Mouse (Mus musculus) brain, embryonic 14.5 days (tissue): ENCODE data around the gene Pop5. TPM values are rescaled to one million over a fixed set of nuclear protein-coding genes. Genes with fewer than 3 reads are reported as not detected.
A peak's percentile ranks its signal among the peaks of the same experiment; 100 is the strongest.

Source experiments
- DNase-seq: peaks from one replicate; pipeline ENCODE4 v3.0.0-alpha.2; 2011; ENCODE audit warnings: low read depth
- CTCF ChIP-seq: fragments of 200-500 bp; IDR thresholded peaks from 2 replicates; pipeline ENCODE4 v1.5.1; 2012; ENCODE audit warnings: inconsistent platforms, mild to moderate bottlenecking, moderate library complexity, borderline replicate concordance; ENCODE audit not compliant: insufficient read depth, insufficient read length; ENCODE audit errors: extremely low read depth
- POLR2A ChIP-seq: fragments of 200-500 bp; IDR thresholded peaks from 2 replicates; pipeline ENCODE4 v1.6.1; 2012; ENCODE audit warnings: mild to moderate bottlenecking, inconsistent platforms, borderline replicate concordance; ENCODE audit not compliant: poor library complexity, insufficient read depth, insufficient read length, severe bottlenecking; ENCODE audit errors: extremely low read depth
- polyA plus RNA-seq: library from polyadenylated mRNA; depleted of rRNA; stranded (reverse); fragments of >200 nt; gene quantifications from 2 replicates; pipeline ENCODE4 v1.2.3, GENCODE M21; 2012; rRNA removed

Pop5 gene
- polyA plus RNA-seq = 57.0 and 82.5 TPM in 2 replicates

DNA sequence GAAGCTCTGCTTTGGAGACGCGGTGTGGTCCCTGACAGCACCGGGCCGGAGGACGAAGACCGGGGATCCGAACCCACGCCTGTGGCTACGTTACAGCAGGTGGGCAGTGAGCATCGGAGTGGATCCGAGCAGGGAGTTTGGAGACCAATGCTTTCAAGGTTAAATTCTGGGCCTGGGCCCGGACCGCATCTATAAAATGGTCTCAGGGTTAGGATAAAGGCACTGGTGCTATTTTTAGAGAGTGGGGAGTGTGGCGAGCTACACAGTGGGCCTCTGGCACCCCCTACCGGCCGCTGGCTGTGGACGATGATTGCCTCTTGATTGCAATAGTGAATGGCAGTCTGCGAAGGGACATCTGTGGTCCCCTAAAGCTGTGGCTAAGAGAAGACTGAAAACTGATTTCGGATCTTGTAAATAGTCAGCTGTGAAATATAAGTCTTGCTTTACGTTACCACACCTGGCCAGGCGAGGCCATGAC lies at the start of gene Pop5:
Gene Pop5 (plus strand): TSS at position 51 of the 478 bp plus-strand sequence.
- peak; percentile 93 for DNase-seq
- TF ChIP-seq CTCF (peak; percentile 99), POLR2A (no peak)

DNA sequence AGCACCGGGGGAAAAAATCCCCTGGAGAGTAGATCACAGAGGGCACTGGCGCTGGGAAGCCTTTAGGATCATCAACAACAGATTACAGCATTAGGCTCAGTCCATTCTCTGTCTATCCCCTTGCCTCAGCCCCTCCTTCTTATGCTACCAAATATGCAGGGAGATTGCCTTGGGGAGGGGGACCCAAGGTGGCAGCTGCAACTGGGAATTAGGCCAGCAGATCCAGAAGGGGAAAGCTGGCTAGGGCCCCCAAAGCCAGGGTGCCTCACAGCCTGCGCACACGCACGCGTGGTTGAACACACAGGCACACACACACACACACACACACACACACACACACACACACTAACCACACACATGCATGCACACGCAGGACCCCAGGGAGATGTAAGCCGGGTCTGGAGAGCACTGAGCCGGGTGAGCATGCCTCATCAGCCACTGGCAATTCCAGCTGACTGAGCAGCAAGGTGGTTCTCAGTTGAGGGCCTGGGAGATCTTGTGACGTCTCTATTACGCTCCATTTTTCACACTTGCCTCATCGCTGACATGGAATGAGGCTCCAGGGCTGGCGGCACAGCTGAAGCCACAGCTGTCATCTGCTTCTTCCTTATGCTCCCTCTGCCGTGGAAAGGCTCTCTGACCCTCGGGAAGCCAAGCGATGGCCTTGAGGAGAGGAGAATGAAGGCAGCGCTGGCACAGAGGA lies 49.1 kb upstream of the Pop5 start:
- DNase-seq = peak; percentile 86
- no peak for TF ChIP-seq CTCF
- no peak for TF ChIP-seq POLR2A

DNA sequence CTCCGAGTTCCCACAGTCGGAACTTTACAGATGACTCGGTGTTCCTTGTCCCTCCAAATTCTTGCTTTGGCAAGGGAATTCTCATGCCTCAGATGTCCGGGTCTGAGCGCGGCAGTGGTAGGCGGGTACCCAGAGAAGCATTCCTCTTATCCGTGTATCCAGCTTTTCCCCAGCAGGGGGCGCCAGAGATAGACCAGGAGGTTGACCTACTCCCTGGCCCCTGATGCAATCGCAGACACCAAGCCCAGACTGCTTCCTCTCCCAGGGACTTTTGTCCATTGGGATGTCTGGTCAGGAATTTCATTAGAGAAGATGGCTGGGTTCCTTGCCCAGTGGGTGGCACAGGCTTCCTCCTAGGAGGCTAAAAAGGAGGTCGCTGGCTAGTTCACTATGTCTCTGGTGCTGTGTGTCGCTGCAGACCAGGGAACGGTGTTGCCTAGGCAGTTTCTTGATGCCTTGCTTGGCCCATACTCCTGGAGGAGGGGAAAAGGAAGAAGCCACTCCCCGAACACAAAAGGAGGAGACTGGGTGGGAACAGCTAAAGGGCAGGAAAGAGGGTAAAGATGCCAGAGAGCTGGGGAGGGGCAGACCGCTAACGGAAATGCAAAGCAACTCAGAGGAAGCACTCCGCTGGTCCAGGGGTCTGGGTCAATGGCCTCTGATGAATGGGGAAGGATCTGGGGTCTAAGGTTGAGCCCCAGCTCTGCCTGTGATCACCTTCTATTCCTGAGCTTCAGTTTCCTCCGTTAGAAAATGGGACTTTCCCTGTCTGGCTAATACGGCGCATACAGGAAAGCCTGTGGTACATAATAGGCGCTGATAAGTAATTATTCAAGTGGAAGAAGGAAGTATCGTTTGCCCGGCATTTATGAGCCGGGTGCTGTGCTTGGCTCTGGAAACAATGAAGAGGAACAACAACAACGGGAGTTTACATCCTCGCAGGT lies 48.2 kb upstream of the Pop5 start:
- DNase-seq = peak; percentile 90
- TF ChIP-seq POLR2A = no peak
- peak; percentile 95 for TF ChIP-seq CTCF

DNA sequence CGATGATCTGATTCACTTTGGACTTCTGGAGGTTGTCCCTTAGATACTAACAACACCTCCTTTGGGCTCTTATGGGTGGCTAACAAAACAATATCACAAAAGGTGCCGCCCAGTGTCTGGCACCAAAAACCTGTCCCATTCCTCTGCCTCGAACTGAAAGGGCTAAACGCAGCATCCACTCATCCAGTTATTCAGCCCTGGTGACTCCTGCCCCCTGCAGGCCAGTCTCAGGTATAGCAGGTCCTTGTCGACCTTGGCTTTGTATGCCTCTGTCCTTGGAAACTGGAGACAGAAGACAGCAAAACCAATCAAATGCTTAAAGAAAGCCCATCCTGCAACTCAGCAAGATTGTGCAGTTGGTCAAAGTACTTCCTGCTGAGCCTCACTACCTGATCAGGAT lies 46.8 kb upstream of the Pop5 start:
- TF ChIP-seq CTCF (peak; percentile 81), POLR2A (no peak)
- DNase-seq = peak; percentile 52

DNA sequence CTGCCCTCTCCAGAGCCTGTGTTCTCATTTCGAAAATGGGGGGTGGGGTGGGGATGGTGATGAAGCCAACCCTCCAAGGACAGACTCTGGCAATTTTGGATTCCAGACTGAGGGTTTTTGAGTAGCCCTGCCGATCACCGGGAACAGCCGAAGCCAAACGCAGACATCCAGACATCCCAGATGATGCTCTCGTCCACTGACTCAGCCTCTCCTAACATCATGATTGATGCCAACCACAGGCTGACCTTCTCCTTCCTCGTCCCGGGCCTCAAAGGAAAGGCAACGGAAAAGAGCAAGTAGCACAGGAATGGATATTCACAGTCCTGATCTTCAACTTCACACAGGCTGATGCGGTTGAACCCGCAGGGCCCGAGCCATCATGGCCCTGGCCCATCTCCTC lies 45.6 kb upstream of the Pop5 start:
- TF ChIP-seq CTCF (no peak), POLR2A (no peak)
- no peak for DNase-seq

DNA sequence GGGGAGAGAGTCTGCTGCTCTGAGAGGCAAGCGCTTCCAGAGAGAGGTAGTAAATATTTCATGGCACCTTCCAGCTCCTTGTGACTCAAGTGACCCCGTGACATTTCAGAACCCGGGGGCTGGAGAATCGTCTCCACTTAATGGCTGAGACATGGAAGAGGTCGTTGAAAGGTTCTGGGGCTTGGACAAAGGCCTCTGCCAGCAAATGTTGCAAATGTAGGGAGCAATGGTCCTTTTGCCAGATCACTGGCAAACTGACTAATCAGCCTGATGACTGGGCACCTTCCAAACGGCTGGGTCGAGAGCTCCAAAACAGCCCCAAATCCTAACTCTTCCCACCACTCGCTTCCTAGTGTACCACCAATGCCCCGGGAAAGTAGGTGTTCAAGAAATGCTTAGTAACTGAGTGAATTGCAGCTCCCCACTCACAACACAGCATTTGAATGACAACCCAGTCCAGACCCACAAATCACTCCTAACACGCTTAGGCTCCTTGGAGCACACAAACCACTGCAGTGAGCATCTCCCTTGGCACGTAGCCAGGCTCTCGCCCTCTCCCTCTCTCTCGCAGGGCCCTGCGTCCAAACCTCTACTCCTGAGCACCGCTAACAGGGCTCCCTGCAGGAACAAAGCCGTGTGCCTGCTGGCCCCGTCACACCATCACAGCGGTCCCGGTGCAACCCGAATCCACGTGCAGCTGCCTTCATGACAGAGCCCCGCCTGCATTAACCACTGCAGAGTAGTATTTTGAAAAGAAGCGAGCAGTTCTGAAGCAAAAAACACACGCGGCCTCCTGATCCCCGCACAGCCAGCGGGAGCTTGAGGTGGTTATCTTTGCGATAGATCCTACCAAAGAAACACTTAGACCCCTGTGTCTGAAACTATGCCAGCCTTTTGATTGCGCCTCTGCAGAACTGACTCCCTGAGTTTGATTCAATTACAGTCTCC lies 43.5 kb upstream of the Pop5 start:
- peak; percentile 62 for DNase-seq
- TF ChIP-seq CTCF (no peak), POLR2A (no peak)

DNA sequence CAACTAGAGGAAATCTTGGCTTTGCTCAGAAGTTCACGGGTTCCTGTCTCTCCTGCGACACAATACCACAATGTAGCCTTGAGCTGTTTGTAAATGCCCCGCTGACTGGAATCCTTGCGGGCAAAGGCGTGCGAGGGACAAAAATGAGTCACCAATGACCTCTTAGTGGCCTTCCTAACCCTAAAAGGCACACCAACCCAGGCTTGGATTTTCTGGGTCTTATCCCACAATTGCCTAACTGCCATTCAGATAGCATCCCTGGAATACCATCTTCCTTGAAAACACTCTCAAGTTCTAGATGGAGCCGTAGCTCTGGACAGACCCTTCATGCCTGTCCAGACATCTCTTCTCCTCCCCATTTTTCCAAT lies 42.8 kb upstream of the Pop5 start:
- DNase-seq = no peak
- TF ChIP-seq CTCF = no peak

DNA sequence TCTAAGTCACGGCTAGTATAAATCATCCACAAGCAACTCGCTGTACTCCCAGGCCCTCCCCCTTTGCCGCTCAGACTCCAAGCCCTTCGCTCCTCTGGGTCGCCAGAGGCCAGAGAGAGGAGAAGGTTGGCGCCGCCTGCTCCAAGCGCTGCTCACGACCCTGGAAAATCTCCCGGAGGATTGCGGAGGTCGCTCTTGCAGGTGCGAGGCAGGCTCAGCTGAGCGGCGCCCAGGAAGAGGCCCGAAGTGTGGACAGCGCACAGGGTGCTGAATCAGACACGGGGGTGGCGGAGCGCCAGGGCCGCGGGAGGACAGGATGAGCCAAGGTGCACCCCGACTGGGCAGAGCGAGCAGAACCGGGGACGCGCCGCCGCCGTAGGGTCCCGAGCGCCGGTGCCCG lies 42.4 kb upstream of the Pop5 start:
- DNase-seq = peak; percentile 42

DNA sequence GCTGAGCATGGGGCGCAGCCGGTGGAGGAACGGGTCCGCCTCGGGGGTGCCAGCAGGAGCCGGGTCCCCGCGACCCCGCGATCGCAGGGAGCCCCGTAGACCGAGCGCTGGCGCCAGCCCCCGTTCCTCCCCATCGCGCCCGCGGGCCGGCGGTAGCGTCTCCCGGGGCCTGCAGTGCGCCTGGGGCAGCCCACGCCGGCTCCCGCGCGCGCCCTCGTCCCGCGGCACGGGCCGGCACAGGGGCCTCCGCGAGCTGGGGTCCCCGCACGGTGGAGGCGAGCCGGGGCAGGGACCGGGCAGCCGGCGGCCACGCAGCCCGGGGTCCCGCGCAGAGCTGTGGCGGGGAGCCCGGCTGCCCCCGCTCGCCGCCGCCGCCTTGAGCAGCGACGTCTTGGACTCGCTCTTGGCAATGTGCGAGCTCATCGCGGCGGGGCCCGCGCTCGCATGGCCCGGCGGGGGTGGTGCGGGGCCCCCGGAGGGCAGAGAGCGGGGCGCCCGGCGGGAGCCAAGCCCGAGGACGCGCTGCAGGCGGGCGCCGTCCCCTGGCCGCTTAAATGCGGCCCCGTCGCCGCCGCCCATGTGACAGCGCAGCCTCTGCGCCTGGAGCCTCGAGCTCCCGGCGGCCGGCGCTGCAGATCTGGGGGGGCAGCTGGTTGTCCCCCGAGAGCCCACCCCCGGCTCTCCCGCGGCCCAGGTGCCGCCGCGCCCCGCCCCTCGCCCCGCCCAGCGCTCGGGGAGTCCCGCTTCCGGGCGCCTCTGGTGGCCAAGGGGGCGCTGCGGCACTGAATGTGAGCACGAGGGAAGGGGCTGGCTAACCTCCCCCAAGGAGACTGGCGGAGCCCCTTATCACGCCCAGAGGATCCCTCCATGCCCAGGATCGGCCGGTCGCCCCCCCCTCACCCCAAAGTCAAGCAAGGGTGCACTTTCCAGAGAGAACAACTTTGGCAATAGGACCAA lies 41.7 kb upstream of the Pop5 start, which contains the start of gene Cabp1:
Gene Cabp1 (minus strand): TSS at position 713 of the 957 bp plus-strand sequence.
- peak; percentile 80 for DNase-seq
- TF ChIP-seq CTCF = peak; percentile 52
- TF ChIP-seq POLR2A = no peak

More for the DNA sequence above, 42.4 kb upstream of the Pop5 start:
- TF ChIP-seq POLR2A = no peak
- no peak for TF ChIP-seq CTCF
